Mouse (Mus musculus) kidney, adult 11 months (tissue): Measurements from ENCODE around the gene Utp14b.

Experiments used
- DNase-seq: peaks from one replicate; pipeline ENCODE4 v3.0.0; 2022

Gene Utp14b

GRCm38 (mm10) chr1:78688149-78688548 lies 30.3 kb downstream of the Utp14b start:
- no peak for DNase-seq

GRCm38 (mm10) chr1:78694503-78695258 lies 36.8 kb downstream of the Utp14b start:
- DNase-seq = no peak

DNA sequence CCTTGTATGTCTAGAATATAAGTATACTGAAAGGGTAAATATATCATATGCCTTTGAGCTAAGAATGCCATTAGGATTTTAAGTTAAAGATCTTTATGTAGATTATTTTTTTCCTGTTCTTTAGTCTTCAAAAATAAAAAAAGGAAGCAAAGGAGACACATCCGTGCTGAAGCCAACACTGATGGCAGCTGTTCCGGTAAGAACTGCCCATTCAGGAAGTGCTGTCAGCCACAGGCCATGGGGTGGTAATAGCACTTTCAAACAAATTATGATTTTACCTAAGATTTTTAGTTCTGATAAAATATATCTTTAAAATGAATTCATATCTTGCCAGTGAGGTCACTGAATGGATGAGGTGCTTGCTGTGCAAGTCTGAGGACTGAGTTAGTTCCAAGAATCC lies 38.5 kb downstream of the Utp14b start:
- no peak for DNase-seq

- DNase-seq = no peak
These were observed 39.1 kb downstream of the Utp14b start for GRCm38 (mm10) chr1:78696903-78697302.

- DNase-seq = peak; percentile 12
These were observed 40.3 kb downstream of the Utp14b start for GRCm38 (mm10) chr1:78698138-78698537.

DNA sequence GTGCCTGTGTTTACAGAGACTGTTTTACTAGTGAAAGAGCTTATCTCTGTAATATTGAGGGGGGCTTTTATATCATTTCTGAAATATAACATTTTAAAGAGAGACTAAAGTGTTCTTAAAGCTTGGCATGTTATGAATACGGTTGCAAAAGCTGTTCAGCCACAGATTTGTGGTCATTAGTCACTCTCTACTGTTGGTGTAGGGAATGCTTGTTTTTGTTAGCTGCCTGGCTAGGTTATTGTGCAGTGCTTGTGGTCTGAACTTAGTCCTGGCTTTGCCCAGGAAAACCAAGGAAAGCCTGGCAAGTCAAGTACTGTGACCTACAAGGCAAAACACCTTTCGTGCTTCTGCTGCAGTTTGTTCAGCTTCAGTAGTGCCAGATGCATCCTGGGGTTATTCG lies 43.9 kb downstream of the Utp14b start:
- no peak for DNase-seq

DNA sequence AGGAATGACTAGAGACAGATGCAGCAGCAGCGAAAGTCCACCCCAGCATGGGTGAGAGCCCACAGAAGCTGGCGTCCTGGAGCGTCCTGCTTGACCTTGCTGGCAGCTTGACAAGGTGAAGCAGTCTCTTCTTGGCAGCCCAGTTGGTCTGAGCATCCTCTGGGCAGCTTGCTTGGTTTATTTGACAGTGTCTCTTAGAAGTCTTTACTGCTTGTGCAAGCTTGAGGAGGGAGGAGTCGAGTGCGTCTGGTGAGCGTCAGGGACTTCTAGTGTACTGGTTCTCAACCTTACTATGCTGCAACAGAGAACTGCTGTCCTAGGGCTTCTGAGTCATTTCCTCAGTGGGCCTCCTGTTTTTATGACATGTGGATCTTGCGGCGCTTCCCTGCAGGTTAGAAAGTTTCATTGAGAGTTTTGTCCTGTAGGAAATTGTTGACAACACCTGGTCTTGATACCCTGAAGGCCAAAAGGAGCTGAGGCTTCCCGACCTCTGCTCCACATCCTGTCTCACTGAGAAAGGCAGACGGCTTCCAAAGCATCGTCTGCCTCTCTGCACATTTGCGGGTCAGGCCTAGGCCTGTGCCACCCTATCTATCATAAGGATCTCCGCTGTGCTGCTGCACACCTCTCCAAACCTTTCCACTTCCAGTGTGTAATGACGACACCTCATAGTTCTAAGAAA lies 44.6 kb downstream of the Utp14b start:
- DNase-seq = no peak

- DNase-seq = no peak
These were observed 45.1 kb downstream of the Utp14b start for GRCm38 (mm10) chr1:78702964-78703285.

GRCm38 (mm10) chr1:78706338-78706737 lies 48.5 kb downstream of the Utp14b start:
- DNase-seq = no peak

DNA sequence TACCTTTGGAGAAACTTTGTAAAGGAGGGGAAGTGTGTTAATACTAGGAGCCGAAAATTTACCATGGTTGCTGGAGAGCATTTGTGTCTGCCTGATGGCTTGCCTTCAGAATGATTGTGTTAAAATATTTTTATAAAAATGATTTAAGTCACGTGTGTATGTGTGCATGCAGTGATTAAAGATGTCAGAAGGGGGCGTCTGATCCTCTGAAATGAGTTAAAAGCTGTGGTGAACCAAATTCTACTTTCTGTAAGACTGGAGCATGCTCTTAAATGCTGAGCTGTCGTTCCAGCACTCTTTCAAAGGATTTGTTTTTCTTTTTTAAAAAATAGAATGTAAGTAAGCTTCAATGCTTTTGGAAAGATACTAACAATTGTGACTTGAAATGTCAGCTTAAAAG lies 49.4 kb downstream of the Utp14b start:
- DNase-seq = no peak

GRCm38 (mm10) chr1:78710026-78710425 lies 52.2 kb downstream of the Utp14b start:
- no peak for DNase-seq

GRCm38 (mm10) chr1:78710613-78711329 lies 52.9 kb downstream of the Utp14b start:
- no peak for DNase-seq
